Mouse (Mus musculus): ENCODE measurements around the gene Pa2g4. TPM values are rescaled to one million over a fixed set of nuclear protein-coding genes. Genes with fewer than 3 reads are reported as not detected.
"Not testable (repeated sequence)": the region's sequence is repeated elsewhere in the genome, so short reads cannot be mapped to it uniquely, and the experiment has no call there.

The Pa2g4 gene
- 129 and 149 TPM in 2 replicates for polyA plus RNA-seq (2014; fragmentation: Nextera tagmentation; extraction: Ambion mirVana)

DNA sequence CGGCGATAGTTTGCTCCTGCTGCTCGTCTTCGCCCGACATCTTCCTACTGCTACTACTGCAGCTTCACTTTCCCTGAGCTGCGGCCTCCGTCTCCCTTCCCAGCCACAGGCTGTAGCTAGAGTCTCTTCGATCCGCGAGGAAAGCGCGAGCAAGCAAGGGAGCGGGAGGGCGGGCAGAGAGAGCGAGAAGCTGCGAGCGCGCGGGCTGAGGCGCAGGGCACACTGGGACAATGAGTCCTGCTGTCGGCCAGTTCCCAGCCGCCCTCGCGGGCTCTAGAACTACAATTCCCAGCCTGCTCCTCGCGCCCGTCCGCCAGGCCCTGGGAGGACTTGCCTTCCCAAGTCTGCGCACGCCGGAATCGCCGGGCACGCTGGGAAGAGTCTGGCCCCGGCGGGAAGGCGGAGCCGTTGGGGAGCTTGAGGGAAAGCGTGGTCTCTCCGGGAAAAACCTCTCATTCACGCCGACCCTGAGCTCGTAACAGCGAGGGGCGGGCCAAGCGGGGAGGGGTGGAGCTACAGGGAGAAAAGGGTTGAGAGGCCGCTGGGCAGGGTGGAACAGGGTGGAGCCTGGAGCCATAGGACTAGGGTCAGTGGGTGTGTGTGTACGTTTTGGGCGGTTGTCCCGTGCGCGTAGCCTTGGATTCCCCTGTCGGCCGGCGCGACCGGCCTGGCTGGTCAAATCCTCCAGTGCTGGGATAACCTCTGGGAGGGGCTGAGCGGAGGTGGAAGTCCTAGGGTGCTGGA lies at the start of gene Pa2g4:
Gene Pa2g4, minus strand, starts transcription at position 200 of the 744 bp plus-strand sequence.
- ATAC-seq (ENCODE audit: low FRiP score): peak; percentile 99
- H3K27me3 ChIP-seq (ENCODE audit: control insufficient read depth, insufficient read depth, low read length): no peaks in the 10 kb centered on the region
- under 1% methylated on average over 58 of the region's 58 CpGs for WGBS

DNA sequence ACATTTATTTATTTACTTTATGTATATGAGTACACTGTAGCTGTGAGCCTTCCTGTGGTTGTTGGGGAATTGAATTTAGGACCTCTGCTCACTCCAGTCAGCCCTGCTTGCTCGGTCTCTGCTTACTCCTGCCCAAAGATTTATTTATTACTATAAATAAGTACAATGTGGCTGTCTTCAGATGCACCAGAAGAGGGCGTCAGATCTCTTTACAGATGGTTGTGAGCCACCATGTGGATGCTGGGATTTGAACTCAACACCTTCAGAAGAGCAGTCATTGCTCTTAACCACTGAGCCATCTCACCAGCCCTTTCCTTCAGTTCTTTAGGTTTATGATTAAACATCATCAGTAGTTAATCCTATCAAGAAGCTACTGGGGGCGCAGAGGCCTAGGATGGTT lies 49.1 kb upstream of the Pa2g4 start:
- Histone ChIP-seq H3K27me3 (ENCODE audit: control insufficient read depth, insufficient read depth, low read length) (no peaks in the 10 kb centered on the region), H3K36me3 (replicated peaks; ENCODE audit: control insufficient read depth, insufficient read depth) (no peaks in the 10 kb centered on the region), H3K9me3 (ENCODE audit: control insufficient read depth, low read length) (no peaks in the 10 kb centered on the region), H3K9ac (no peak overlapping the region), H3K27ac (no peak overlapping the region), H3K4me2 (replicated peaks) (no peak overlapping the region), H3K4me3 (replicated peaks; ENCODE audit: low read length) (no peak overlapping the region), H3K4me1 (replicated peaks; ENCODE audit: control insufficient read depth, insufficient read depth, low read length) (no peaks in the 10 kb centered on the region)
- 50% methylated on average over 3 of the region's 3 CpGs for WGBS
- DNase-seq (ENCODE audit: low spot score) (no peak), ATAC-seq (ENCODE audit: low FRiP score) (no peak)

More for the DNA sequence above, at the start of gene Pa2g4:
- peak within 1 kb of the TSS; percentile 88 for H3K4me2 ChIP-seq (replicated peaks)
- peaks cover 24% of the 10 kb centered on the region for H3K36me3 ChIP-seq (replicated peaks; ENCODE audit: control insufficient read depth, insufficient read depth)
- peak within 1 kb of the TSS; percentile 81 for H3K9ac ChIP-seq
- peak within 1 kb of the TSS; percentile 83 for H3K27ac ChIP-seq
- peaks cover 13% of the 10 kb centered on the region for H3K4me1 ChIP-seq (replicated peaks; ENCODE audit: control insufficient read depth, insufficient read depth, low read length)
- H3K9me3 ChIP-seq (ENCODE audit: control insufficient read depth, low read length): no peaks in the 10 kb centered on the region
- DNase-seq (ENCODE audit: low spot score): peak; percentile 98
- peak within 1 kb of the TSS; percentile 75 for H3K4me3 ChIP-seq (replicated peaks; ENCODE audit: low read length)

DNA sequence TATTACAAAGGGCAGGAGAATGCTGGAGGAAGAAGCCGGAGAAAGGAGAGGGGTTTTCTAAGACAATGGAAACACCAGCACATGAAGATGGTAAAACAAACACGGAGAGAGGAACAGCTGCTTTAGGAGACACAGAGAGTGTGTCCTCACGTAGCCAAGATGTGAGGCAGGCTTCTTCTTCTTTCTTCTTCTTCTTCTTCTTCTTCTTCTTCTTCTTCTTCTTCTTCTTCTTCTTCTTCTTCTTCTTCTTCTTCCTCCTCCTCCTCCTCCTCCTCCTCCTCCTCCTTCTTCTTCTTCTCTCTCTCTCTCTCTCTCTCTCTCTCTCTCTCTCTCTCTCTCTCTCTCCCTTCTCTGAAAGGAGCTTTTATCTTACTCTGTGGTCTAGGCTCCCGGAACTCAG lies 48.0 kb upstream of the Pa2g4 start:
- ATAC-seq (ENCODE audit: low FRiP score); H3K9me3 ChIP-seq (ENCODE audit: control insufficient read depth, low read length); H3K4me1 ChIP-seq (replicated peaks; ENCODE audit: control insufficient read depth, insufficient read depth, low read length); H3K4me3 ChIP-seq (replicated peaks; ENCODE audit: low read length); H3K4me2 ChIP-seq (replicated peaks); H3K36me3 ChIP-seq (replicated peaks; ENCODE audit: control insufficient read depth, insufficient read depth); DNase-seq (ENCODE audit: low spot score); H3K9ac ChIP-seq; H3K27ac ChIP-seq; H3K27me3 ChIP-seq (ENCODE audit: control insufficient read depth, insufficient read depth, low read length): not testable (repeated sequence)
- WGBS: 75% methylated on average over 4 of the region's 4 CpGs

DNA sequence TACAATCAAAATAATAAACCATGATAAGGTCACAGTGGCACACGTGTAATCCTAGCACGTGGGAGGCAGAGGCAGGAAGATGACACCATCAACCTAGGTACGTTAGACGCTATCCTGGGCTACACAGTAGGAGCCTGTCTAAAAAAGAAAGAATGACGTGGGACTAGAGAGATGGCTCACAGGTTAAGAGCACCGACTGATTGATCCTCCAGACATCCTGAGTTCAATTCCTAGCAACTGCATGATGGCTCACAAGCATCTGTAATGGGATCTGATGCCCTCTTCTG lies 47.3 kb upstream of the Pa2g4 start:
- no peak for ATAC-seq (ENCODE audit: low FRiP score)
- no peak for DNase-seq (ENCODE audit: low spot score)
- H3K4me1 ChIP-seq (replicated peaks; ENCODE audit: control insufficient read depth, insufficient read depth, low read length): no peaks in the 10 kb centered on the region
- H3K9ac ChIP-seq: no peak overlapping the region
- H3K36me3 ChIP-seq (replicated peaks; ENCODE audit: control insufficient read depth, insufficient read depth): no peaks in the 10 kb centered on the region
- no peaks in the 10 kb centered on the region for H3K27me3 ChIP-seq (ENCODE audit: control insufficient read depth, insufficient read depth, low read length)
- H3K9me3 ChIP-seq (ENCODE audit: control insufficient read depth, low read length): no peaks in the 10 kb centered on the region
- H3K4me2 ChIP-seq (replicated peaks): no peak overlapping the region
- H3K4me3 ChIP-seq (replicated peaks; ENCODE audit: low read length): no peak overlapping the region
- 46% methylated on average over 6 of the region's 6 CpGs for WGBS
- no peak overlapping the region for H3K27ac ChIP-seq

DNA sequence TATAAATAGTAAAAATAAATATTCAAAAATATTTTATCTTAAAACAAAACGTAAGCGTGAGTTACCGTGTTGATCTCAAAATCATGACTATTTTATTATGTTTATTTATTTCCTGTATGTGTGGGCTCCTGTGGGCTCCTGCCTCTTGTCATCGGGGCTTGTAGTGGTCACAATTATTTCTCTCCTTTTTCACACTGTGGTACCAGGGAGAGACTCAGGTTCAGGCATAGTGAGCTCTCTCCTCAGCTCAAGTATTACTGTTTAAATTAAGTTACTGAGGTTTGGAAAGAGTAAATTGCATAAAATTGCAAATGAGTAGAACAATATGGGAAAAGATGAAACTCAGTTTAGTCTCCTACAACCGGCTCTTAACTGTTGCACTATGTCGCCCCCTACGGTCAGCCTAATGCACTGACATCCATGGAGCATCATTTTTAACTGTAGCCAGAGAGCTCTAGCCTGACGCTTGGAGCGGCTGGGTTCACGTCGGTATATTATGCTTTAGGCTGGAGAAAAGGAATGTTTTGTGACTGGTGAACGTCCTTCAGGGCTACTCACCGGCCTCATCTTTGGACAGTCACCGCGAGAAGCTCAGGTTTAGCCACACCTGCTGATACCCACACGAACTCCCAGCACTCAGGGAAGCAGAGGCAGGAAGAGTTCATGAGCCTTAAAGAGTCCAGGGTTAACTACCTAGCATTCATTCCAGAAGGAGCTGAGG lies 46.8 kb upstream of the Pa2g4 start:
- DNase-seq (ENCODE audit: low spot score) (peak; percentile 88), ATAC-seq (ENCODE audit: low FRiP score) (peak; percentile 43; the same call in 1 of the 2 replicates)
- no peak overlapping the region for H3K4me2 ChIP-seq (replicated peaks)
- H3K4me3 ChIP-seq (replicated peaks; ENCODE audit: low read length): no peak overlapping the region
- no peak overlapping the region for H3K9ac ChIP-seq
- H3K27me3 ChIP-seq (ENCODE audit: control insufficient read depth, insufficient read depth, low read length): no peaks in the 10 kb centered on the region
- H3K27ac ChIP-seq: no peak overlapping the region
- no peaks in the 10 kb centered on the region for H3K9me3 ChIP-seq (ENCODE audit: control insufficient read depth, low read length)
- WGBS: 18% methylated on average over 16 of the region's 16 CpGs
- H3K36me3 ChIP-seq (replicated peaks; ENCODE audit: control insufficient read depth, insufficient read depth): no peaks in the 10 kb centered on the region
- H3K4me1 ChIP-seq (replicated peaks; ENCODE audit: control insufficient read depth, insufficient read depth, low read length): no peaks in the 10 kb centered on the region

DNA sequence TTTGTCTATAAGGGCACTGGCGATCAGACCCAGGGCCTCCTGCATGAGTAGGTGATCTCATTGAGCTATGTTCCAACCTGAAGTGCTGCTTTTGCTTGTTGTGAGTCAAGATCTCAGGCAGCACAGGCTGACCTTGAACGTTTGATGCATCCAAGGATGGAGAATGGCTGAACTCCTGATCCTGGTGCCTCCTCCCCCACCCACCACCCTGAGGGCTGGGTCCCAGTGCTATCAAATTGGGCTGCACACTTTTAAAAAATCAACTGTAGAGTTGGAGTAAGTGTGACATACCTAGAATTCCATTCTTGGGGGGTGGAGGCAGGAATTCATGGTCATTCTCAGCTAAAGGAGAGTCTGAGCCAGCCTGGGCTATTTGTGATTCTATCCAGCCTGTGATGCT lies 40.7 kb upstream of the Pa2g4 start:
- DNase-seq (ENCODE audit: low spot score) (no peak), ATAC-seq (ENCODE audit: low FRiP score) (no peak)
- H3K4me3 ChIP-seq (replicated peaks; ENCODE audit: low read length): no peak overlapping the region
- H3K36me3 ChIP-seq (replicated peaks; ENCODE audit: control insufficient read depth, insufficient read depth): no peaks in the 10 kb centered on the region
- H3K27me3 ChIP-seq (ENCODE audit: control insufficient read depth, insufficient read depth, low read length): no peaks in the 10 kb centered on the region
- H3K4me1 ChIP-seq (replicated peaks; ENCODE audit: control insufficient read depth, insufficient read depth, low read length): no peaks in the 10 kb centered on the region
- H3K4me2 ChIP-seq (replicated peaks): no peak overlapping the region
- H3K9ac ChIP-seq: no peak overlapping the region
- WGBS: 51% methylated on average over 2 of the region's 2 CpGs
- no peak overlapping the region for H3K27ac ChIP-seq
- H3K9me3 ChIP-seq (ENCODE audit: control insufficient read depth, low read length): no peaks in the 10 kb centered on the region

DNA sequence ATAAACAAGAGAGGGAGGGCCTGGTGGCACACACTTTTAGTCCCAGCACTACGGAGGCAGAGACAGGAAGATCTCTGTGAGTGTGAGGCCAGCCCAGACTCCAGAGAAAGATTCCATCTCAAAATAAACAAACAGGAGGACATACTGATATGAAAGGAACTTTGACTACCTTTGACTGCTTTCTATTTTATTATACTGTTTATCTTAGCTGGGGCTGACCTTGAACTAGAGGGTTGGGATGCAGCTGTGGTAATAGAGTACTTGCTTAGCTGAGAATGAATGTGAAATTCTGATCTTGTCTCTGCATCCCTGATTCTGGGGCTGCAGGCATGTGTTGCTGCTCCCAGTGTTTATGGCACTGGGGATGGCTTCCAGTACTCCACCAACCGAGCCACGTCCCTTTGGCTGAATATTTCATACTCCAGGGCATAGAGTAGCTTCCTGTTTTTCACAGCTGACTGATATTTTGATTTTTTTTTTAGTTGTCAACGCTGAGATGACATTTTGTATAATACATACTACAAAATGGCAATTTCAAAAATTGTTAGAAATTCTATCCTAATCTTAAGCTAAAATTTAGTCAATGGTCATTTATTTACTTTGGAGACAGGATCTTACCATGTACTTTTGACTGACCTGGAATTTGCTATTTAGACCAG lies 36.8 kb upstream of the Pa2g4 start:
- Histone ChIP-seq H3K36me3 (replicated peaks; ENCODE audit: control insufficient read depth, insufficient read depth) (no peaks in the 10 kb centered on the region), H3K4me1 (replicated peaks; ENCODE audit: control insufficient read depth, insufficient read depth, low read length) (no peaks in the 10 kb centered on the region), H3K9ac (no peak overlapping the region), H3K9me3 (ENCODE audit: control insufficient read depth, low read length) (no peaks in the 10 kb centered on the region), H3K4me3 (replicated peaks; ENCODE audit: low read length) (no peak overlapping the region), H3K4me2 (replicated peaks) (no peak overlapping the region), H3K27ac (no peak overlapping the region), H3K27me3 (ENCODE audit: control insufficient read depth, insufficient read depth, low read length) (no peaks in the 10 kb centered on the region)
- WGBS: 85% methylated on average over 4 of the region's 4 CpGs
- DNase-seq (ENCODE audit: low spot score): no peak
- no peak for ATAC-seq (ENCODE audit: low FRiP score)

DNA sequence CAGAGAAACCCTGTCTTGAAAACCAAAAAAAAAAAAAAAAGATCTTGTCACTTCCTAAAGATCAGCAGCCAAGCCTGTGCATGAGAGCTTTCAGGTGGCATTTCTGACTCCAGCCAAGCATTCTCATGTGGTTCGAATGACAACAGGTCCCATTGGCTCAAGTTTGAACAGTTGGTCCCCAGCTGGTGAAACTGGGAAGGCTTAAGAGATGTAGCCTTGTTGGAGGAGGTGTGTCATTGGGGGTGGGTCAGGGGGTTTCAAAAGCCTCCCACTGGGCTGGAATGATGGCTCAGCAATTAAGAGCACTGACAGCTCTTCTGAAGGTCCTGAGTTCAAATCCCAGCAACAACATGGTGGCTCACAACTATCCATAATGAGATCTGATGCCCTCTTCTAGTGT lies 35.7 kb upstream of the Pa2g4 start:
- no peaks in the 10 kb centered on the region for H3K9me3 ChIP-seq (ENCODE audit: control insufficient read depth, low read length)
- no peaks in the 10 kb centered on the region for H3K4me1 ChIP-seq (replicated peaks; ENCODE audit: control insufficient read depth, insufficient read depth, low read length)
- no peak overlapping the region for H3K4me3 ChIP-seq (replicated peaks; ENCODE audit: low read length)
- H3K27ac ChIP-seq: no peak overlapping the region
- H3K36me3 ChIP-seq (replicated peaks; ENCODE audit: control insufficient read depth, insufficient read depth): no peaks in the 10 kb centered on the region
- DNase-seq (ENCODE audit: low spot score) (no peak), ATAC-seq (ENCODE audit: low FRiP score) (no peak)
- H3K27me3 ChIP-seq (ENCODE audit: control insufficient read depth, insufficient read depth, low read length): no peaks in the 10 kb centered on the region
- H3K9ac ChIP-seq: no peak overlapping the region
- no peak overlapping the region for H3K4me2 ChIP-seq (replicated peaks)
- 91% methylated on average over 1 of the region's 1 CpGs for WGBS

DNA sequence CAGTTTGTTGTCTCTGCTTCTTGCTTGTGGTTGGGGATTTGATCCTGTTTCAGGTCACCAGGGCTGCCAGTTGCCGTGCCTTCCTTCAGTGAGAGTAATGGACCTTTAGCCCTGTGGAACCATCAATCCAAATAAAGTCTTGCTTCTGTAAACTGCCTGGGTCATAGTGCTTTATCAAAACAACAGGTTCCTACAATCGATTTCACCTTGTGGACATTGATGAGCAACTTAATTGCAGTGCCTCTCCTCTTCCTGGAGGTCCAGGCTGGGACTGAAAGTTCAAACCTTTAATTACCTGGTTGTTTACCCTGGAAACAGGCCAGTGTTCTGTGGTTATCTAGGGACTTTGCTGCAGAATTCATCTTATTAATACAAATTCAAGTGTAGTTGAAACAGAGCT lies 32.7 kb upstream of the Pa2g4 start:
- no peak for ATAC-seq (ENCODE audit: low FRiP score)
- WGBS: 86% methylated on average over 2 of the region's 2 CpGs
- Histone ChIP-seq H3K9me3 (ENCODE audit: control insufficient read depth, low read length) (no peaks in the 10 kb centered on the region), H3K36me3 (replicated peaks; ENCODE audit: control insufficient read depth, insufficient read depth) (no peaks in the 10 kb centered on the region), H3K4me2 (replicated peaks) (no peak overlapping the region), H3K4me3 (replicated peaks; ENCODE audit: low read length) (no peak overlapping the region), H3K9ac (no peak overlapping the region), H3K27ac (no peak overlapping the region), H3K27me3 (ENCODE audit: control insufficient read depth, insufficient read depth, low read length) (no peaks in the 10 kb centered on the region), H3K4me1 (replicated peaks; ENCODE audit: control insufficient read depth, insufficient read depth, low read length) (no peaks in the 10 kb centered on the region)
- DNase-seq (ENCODE audit: low spot score): no peak

Data from hindbrain, embryonic 14.5 days (tissue).